Mouse (Mus musculus) heart, postnatal 10 days (tissue): ENCODE results near the gene Fgf9. TPM values are rescaled to one million over a fixed set of nuclear protein-coding genes. Genes with fewer than 3 reads are reported as not detected.

ENCODE experiments used
- DNase-seq, 2 experiments: peaks; one replicate each; pipeline ENCODE4 v3.0.0; 2021
- intact Hi-C: fragments of 180-260 bp; cut with DNase I; formaldehyde crosslinking; loops from one replicate; pipeline ENCODE4 v1.15.1; 2025
- total RNA-seq, 2 experiments: library from RNA; stranded (reverse); gene quantifications; 2 replicates each; pipeline ENCODE4 v1.2.3; 2021

The Fgf9 gene
- total RNA-seq, 2 experiments from 2014 or later = 5.2 to 11.0 TPM

DNA sequence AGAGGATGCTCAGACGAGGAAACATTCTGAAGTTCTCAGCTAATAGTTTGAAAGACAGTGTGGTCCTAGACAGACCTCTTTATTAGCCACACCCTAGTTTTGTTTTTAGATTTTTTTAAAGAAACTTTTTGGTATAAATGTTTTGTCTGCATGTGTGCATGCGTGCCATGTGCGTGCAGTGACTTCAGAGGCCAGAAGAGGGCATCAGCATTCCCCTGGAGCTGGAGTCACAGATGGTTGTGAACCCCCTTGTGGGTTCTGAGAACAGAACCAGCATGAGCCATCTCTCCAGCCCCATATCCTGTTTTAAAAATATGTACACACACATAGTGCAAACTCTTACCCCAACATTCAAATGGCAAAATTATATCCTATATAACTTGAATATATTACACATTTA, 13.9 kb downstream of the Fgf9 start:
- no peak for DNase-seq
- intact Hi-C loops = no loop called here

GRCm38 (mm10) chr14:58087326-58087725, 17.0 kb downstream of the Fgf9 start:
- intact Hi-C loops = no loop called here

GRCm38 (mm10) chr14:58089486-58089885, 19.1 kb downstream of the Fgf9 start:
- intact Hi-C loops = no loop called here
- no peak for DNase-seq

More at GRCm38 (mm10) chr14:58087326-58087725, 17.0 kb downstream of the Fgf9 start:
- DNase-seq = no peak

DNA sequence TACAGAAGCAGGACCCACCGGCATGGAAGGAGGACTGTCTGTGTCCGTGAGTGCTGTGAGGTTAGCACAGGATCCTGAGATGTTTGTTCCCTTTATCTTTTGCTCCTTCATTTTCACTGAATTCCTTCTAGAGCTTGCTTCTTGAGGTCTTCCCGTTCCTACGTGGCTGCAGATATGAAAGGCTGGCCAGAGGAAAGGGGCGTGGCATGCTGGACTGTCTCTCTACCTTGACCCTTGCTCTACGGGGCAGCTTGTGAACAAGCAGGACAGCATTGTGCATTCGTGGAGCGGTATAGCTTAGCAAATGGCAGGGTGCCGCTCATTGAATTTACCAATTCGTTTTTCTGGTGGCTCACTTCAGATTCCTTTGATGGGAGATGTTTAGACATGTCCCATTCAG, 21.0 kb downstream of the Fgf9 start:
- no peak for DNase-seq
- intact Hi-C loops = no loop called here

- intact Hi-C loops = no loop called here
- DNase-seq = no peak
Measured at GRCm38 (mm10) chr14:58099599-58099998, 29.3 kb downstream of the Fgf9 start.

DNA sequence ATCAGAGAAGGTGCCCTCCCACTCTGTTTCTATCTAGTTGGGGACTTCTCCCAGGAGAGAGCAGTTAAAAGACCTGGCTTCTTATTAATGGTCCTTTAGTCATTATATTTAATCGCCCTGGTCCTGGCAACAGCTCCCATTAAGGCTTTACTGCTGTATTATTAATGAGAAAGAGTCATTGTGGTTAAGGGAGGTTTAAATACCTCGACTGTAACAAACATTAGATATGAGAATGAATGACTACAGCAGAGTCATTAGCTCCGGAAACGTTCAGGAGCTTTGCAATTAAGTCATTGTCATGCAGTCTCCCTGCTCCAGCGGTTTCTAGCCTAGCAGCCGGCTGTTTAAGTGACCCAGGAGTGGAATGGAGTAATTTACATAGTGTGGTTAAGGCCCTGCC, 31.0 kb downstream of the Fgf9 start:
- intact Hi-C loops = no loop called here
- DNase-seq = no peak

- intact Hi-C loops = no loop called here
- no peak for DNase-seq
Measured at GRCm38 (mm10) chr14:58104266-58104665, 33.9 kb downstream of the Fgf9 start.

DNA sequence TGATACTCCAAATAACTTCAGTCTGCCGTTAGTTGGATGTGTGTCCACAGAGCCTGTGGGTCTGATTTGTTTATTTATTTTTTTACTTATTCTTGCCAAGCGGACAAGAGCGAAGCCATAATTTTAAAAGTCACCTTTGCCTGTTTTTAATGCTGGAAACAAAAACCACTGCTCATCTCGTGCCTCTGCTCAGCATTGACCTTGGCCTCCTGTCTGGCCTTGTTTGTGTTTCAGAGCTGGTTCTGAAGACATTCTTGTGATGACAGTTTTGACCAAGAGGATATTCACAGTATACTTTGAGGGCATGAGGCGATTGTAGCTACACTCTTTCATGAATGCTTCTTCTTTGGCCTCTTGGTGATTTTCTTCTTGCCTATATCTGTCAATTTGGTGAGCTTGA, 35.2 kb downstream of the Fgf9 start:
- DNase-seq = no peak
- intact Hi-C loops = no loop called here

GRCm38 (mm10) chr14:58109601-58110000, 39.3 kb downstream of the Fgf9 start:
- DNase-seq = no peak
- intact Hi-C loops = no loop called here

DNA sequence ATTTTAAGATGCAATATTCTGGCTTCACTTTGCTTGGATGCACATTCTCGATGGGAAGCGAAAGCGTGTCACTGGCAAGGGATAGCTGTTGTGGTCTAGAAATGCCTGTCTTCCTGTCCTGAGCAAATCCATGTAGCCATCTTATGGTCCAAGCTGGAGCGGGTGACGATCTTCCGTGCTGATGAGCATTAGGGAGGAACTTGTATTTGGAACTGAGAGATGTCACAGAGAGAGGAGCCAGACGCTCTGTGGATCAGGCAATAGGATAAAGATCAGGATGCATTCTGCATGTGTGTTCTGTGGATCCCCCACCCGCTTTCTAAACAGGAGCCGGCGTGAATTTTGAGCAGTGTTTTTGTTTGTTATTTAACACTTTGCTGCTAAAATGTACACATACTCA, 41.2 kb downstream of the Fgf9 start:
- intact Hi-C loops = no loop called here
- no peak for DNase-seq

DNA sequence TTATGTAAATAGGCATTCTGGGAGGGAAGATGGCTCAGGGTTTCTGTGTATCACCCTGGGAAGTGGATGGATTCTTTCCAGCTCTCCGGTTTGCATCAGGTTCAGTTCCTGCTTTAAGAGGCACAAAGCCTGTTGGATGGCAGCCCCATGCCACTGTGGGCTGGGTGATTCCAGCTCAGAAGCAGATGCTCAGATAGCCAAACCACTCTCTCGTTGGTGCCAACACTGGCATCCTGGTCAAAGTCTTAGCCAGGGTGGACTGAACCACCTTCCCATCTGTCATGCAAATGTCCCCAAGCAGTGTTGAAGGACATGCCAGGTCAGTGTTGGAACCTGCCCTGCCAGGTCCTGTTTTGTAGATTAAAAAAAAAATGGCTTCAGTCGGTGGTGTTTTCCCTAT, 42.0 kb downstream of the Fgf9 start:
- intact Hi-C loops = no loop called here
- DNase-seq = peak; percentile 11 to 13

GRCm38 (mm10) chr14:58113180-58113579, 42.8 kb downstream of the Fgf9 start:
- intact Hi-C loops = no loop called here
- peak; percentile 38 to 52 for DNase-seq

DNA sequence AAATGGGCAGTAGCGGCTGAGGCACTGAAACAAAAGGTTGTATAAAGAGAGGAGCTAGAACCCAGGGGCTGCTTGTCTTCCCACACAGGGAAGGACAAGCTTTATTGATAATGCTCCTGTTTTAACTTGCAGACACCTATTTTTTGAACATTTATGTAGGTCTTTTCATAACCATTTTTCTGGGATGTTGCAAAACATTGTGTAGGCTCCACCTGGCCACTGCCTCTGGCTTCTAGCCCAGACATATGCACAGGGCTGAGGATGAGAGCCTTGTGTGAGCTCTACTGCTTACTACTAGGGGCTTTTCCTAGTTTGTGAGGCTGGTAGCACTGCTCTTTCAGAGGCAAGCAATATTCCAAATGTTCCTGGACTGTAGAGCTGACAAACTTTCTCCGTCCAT, 43.8 kb downstream of the Fgf9 start:
- intact Hi-C loops = no loop called here
- no peak for DNase-seq

GRCm38 (mm10) chr14:58124625-58125024, 54.3 kb downstream of the Fgf9 start:
- intact Hi-C loops = no loop called here
- no peak for DNase-seq

DNA sequence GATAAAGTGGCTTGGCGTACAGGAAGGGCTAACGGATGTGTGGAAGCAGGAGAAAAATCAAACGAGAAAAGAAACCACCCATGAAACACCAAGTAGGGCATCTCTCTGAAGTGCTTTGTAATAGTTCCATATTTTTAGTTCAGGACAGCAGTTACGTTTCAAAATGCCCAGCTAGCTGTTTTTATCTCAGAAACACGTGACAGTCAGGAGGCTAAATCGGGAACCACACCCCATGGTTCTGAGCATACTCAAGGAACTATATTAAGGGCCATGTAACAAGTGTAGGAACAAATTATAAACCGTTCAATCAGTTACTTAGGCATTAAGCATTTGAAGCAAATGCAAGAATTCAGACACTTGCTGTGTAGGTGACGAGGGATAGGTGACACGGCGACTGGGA, 56.2 kb downstream of the Fgf9 start:
- DNase-seq = peak; percentile 25 to 37
- intact Hi-C loops = no loop called here

DNA sequence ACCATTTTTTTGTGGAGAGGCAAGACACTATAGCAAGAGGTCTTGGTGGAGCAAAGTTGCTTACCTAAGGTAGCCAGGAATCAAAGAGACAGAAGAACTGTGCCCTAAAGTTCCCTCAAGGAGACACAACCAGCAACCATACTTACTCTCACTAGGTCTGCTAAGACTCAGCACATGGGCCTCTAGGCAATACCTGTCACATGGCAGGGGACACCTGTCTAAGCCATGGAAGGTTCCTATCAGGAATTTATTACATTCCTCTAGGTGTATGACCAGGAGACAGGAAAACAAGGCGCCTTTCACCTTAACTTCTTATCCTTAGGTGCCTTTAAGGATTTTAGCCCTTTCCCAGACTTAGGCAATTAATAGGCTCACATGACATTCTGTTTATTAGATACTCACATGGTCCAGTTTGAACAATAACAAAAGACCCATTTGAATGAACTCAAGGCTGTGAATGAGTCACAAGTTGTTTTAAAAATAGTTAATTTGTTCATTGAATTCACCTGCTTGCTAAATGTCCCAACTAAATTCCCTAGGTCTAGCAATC, 69.2 kb downstream of the Fgf9 start:
- intact Hi-C loops = no loop called here
- no peak for DNase-seq

DNA sequence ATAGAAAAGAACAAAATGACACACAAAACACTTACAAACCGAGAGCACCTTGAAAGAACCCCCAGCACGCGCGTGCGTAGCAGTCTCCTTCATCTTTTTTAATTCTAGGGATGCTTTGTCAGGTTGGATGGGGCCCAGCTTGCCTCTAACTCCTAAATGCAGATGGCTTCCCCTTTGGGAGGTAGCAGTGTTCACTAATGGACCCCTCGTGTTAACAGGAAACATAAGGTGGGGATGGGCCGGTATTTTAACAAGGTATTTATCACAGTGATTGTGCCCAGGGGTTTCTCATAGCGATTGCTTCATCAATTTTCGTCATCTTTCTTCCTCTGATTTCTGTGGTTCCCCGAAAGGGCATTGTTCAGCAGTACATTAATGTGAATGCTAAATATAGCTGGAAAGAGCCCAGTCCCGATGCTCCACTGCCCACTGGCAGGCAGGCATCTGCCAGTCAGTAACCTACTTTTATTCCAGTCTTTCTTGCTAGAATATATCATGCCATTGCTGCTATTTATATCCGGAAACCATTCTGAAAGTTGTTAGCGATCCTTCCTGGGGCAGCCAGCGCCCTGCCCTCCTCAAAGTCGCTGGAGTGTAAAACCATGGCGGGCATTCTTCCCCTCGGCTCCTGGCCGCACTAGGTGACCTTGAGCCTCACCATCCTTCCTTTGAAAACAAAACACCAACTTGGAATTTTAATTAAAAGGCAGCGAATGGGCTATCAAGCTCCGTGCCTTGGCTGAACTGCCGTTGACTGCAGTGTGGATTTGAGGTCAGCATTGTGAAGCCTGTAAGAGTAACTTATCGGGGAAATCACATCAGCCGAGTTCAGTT, 79.5 kb downstream of the Fgf9 start:
- intact Hi-C loops = no loop called here
- peak; percentile 11 to 14 for DNase-seq

GRCm38 (mm10) chr14:58150471-58150855, 80.1 kb downstream of the Fgf9 start:
- no peak for DNase-seq
- intact Hi-C loops = no loop called here

DNA sequence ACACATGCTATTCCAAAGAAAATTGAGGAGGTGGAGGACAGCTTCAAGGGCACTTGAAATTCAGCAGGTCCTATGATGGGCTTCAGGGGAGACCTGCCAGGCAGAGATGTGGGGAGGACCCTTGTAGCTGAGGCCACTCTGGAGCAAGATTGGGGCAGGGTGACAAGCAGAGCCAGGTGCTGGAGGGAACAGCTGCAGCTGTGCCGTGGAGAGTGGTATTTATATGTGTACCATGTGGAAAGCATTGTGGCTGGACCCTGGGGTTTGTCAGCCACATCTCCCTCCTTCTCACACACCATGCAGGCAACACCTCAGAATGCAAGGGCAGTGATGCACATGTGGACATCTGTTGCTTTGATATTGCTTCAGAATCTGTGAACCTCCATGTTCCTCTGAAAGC, 81.8 kb downstream of the Fgf9 start:
- intact Hi-C loops = no loop called here
- no peak for DNase-seq

GRCm38 (mm10) chr14:58153470-58154416, 83.4 kb downstream of the Fgf9 start:
- no peak for DNase-seq
- intact Hi-C loops = no loop called here

GRCm38 (mm10) chr14:58160624-58161023, 90.3 kb downstream of the Fgf9 start:
- intact Hi-C loops = no loop called here
- no peak for DNase-seq
